Mouse (Mus musculus): ENCODE data around the gene Hexim2. TPM values are rescaled to one million over a fixed set of nuclear protein-coding genes. Genes with fewer than 3 reads are reported as not detected.

The Hexim2 gene
- polyA plus RNA-seq (2014; fragmentation: Illumina TruSeq; extraction: RNeasy Lipid Tissue Mini Kit (QIAGEN cat#74804); ENCODE audit: low read depth, low replicate concordance), result 1.2 TPM

DNA sequence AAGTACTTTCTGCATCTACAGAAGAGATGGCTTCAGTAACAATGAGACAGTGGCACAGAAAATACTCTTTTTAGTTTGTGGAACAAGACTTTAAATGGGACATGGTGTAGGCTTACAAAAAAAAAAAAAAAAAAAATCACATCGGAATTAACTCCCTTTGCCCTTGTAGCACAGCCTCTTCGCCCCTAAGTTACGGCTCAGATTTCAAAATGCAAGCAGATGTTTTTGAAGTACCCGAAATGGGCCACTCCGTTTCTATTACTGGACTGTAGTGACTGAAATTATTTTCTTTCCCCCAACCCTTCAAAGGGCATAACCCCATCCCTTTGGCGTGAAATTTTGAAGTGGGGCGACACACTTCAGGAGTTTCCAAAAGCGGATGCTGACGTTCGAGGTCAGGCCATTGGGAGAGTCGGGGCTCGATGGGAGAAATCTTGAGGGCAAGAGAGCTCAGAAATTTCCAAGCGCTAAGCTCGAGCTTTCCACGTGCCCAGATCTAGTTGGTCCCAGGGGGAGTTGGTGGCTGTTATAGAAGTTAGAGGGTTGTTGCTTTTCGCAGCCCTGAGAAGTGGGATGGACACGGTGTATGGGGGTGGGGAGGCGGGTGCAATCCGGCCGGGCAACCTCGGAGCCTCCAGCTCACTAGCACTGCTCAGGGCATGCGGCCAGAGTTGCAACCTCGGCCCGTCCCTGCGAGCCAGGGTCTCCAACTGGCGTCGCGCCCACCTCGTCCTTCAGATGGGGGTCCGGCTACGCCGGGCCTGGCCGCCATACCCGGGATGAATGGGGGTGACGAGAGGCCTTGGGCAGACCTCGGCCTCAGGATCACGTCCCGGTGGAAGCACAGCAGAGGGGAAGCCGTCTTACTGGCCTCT lies at the start of gene Hexim2:
Gene Hexim2, plus strand, starts transcription at position 729 of the 875 bp plus-strand sequence.

DNA sequence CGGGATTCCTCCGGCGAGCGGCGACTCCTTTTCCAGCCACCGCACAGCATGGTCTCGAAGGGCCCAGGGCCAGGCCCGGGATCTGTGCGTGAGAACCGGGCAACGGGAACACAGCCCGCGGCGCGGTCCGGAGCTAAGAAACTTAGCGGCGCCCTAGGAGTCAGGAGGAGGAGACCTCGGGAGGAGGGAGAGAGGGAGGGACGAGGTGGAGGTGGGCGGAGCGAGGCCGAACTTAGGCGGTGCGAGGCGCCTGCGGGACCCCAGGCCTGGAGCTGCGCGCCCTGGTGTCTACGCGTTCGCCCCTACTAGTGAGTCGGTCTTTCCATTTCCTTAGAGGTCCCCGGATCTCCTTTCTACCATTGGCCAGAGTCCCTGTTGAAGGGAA lies 30.8 kb upstream of the Hexim2 start, which contains the start of the genes Plcd3 and Acbd4:
Gene Plcd3, minus strand, starts transcription at position 178 of the 385 bp plus-strand sequence.
Gene Acbd4, plus strand, starts transcription at position 202 of the 385 bp plus-strand sequence.

DNA sequence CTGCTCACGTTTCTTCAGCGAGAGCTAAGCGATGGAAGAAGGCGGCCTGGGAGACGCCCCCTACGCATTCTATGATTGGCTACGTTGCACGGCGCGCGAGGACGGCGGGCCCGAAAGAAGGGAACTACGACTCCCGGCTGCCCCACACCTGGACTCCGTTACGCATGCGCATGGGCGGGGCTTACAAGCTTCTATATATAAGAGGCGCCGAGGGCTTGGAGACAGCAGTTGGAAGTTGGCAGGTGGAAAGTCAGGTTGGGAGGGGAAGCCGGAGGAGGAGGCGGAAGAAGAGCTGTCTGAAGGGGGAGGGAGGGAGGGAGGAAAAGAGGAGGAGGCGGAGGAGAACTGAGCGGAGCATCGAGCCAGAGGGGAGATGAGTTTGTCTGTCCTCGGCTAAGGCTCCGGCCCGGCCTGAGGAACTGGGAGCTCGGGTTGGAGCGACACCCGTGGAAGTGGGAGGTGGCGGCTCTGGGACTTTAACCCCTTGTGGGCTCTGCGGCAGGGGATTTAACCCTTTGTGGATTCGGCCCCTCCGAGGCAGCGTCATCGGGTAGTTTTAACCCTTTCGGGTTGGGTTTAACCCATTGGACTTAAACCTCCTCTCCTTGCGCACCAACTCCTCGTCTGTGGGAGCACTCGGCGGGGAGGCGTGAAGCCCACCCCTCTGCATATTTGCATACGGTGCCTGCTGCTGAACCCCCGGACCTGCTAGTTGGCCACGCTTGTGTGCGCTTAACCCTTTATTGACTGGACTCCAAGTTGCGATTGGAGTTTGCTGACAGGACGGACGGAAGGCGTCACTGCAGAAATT lies 16.0 kb upstream of the Hexim2 start, which contains the start of gene Hexim1:
Gene Hexim1, plus strand, starts transcription at position 224 of the 811 bp plus-strand sequence.

DNA sequence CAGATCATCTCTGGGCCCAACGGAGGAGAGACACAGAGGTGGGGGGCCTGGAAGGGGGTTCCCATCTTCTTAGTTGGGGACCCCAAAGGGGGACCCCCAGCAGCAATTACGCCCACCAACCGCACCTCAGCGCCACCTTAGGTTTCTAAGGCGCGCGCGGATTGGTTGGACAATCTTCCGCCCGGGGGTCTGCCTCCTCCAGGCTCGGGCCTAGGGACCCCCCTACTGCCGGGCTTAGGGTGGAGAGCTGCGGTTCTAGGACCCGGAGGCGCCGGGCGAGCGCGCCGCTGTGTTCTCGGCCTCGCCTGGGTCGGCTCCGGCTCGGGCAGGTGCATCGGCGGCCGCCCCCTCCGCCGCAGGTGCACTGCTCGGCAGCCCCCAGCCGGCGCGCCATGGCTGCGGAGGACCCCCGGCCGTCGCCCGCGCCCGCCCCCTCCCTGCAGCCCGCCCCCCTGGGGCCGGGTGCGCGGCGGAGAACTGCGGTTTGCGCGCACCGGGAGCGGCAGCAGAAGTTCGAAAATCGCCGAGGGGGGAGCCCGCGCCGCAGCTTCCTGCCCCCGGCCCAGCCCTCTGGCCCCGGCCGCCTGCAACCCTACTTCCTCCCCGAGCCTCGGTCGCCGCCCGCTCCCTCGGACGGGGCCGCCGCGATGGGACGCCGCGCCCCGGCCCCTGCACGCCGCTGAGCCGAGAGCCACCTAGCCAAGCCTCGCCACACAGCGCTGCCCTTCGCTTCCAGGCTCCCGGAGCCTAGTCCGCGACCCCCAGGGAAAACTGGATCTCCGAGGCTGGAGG lies 38.5 kb downstream of the Hexim2 start, which contains the start of gene Fmnl1:
Gene Fmnl1, plus strand, starts transcription at position 614 of the 792 bp plus-strand sequence.

Other genes with a start within 250 kb of the Hexim2 start
- not detected for gene Fam187a, start 247.3 kb upstream of the Hexim2 start, polyA plus RNA-seq (2014; fragmentation: Illumina TruSeq; extraction: RNeasy Lipid Tissue Mini Kit (QIAGEN cat#74804); ENCODE audit: low read depth, low replicate concordance)
- not detected for gene Gfap, start 231.5 kb upstream of the Hexim2 start, polyA plus RNA-seq (2014; fragmentation: Illumina TruSeq; extraction: RNeasy Lipid Tissue Mini Kit (QIAGEN cat#74804); ENCODE audit: low read depth, low replicate concordance)
- gene Kif18b, start 207.3 kb upstream of the Hexim2 start, polyA plus RNA-seq (2014; fragmentation: Illumina TruSeq; extraction: RNeasy Lipid Tissue Mini Kit (QIAGEN cat#74804); ENCODE audit: low read depth, low replicate concordance), result not detected
- gene C1ql1, start 185.7 kb upstream of the Hexim2 start, polyA plus RNA-seq (2014; fragmentation: Illumina TruSeq; extraction: RNeasy Lipid Tissue Mini Kit (QIAGEN cat#74804); ENCODE audit: low read depth, low replicate concordance), result not detected
- 49.8 TPM for gene Nmt1, start 104.2 kb upstream of the Hexim2 start, polyA plus RNA-seq (2014; fragmentation: Illumina TruSeq; extraction: RNeasy Lipid Tissue Mini Kit (QIAGEN cat#74804); ENCODE audit: low read depth, low replicate concordance)
- 52.5 TPM for gene Dcakd, start 104.1 kb upstream of the Hexim2 start, polyA plus RNA-seq (2014; fragmentation: Illumina TruSeq; extraction: RNeasy Lipid Tissue Mini Kit (QIAGEN cat#74804); ENCODE audit: low read depth, low replicate concordance)
- 17.6 TPM for gene Plcd3, start 30.8 kb upstream of the Hexim2 start, polyA plus RNA-seq (2014; fragmentation: Illumina TruSeq; extraction: RNeasy Lipid Tissue Mini Kit (QIAGEN cat#74804); ENCODE audit: low read depth, low replicate concordance)
- 43.1 TPM for gene Acbd4, start 30.7 kb upstream of the Hexim2 start, polyA plus RNA-seq (2014; fragmentation: Illumina TruSeq; extraction: RNeasy Lipid Tissue Mini Kit (QIAGEN cat#74804); ENCODE audit: low read depth, low replicate concordance)
- 18.4 TPM for gene Hexim1, start 16.2 kb upstream of the Hexim2 start, polyA plus RNA-seq (2014; fragmentation: Illumina TruSeq; extraction: RNeasy Lipid Tissue Mini Kit (QIAGEN cat#74804); ENCODE audit: low read depth, low replicate concordance)
- gene Fmnl1, start 38.7 kb downstream of the Hexim2 start, polyA plus RNA-seq (2014; fragmentation: Illumina TruSeq; extraction: RNeasy Lipid Tissue Mini Kit (QIAGEN cat#74804); ENCODE audit: low read depth, low replicate concordance), result 13.6 TPM
- not detected for gene 1700023F06Rik, start 76.1 kb downstream of the Hexim2 start, polyA plus RNA-seq (2014; fragmentation: Illumina TruSeq; extraction: RNeasy Lipid Tissue Mini Kit (QIAGEN cat#74804); ENCODE audit: low read depth, low replicate concordance)
- not detected for gene Spata32, start 86.0 kb downstream of the Hexim2 start, polyA plus RNA-seq (2014; fragmentation: Illumina TruSeq; extraction: RNeasy Lipid Tissue Mini Kit (QIAGEN cat#74804); ENCODE audit: low read depth, low replicate concordance)
- 3.2 TPM for gene Map3k14, start 135.0 kb downstream of the Hexim2 start, polyA plus RNA-seq (2014; fragmentation: Illumina TruSeq; extraction: RNeasy Lipid Tissue Mini Kit (QIAGEN cat#74804); ENCODE audit: low read depth, low replicate concordance)
- 9.9 TPM for gene Arhgap27, start 231.3 kb downstream of the Hexim2 start, polyA plus RNA-seq (2014; fragmentation: Illumina TruSeq; extraction: RNeasy Lipid Tissue Mini Kit (QIAGEN cat#74804); ENCODE audit: low read depth, low replicate concordance)